Mouse (Mus musculus) lung, adult 2 months (tissue): ENCODE results near the gene Lsamp.

Source experiments
- CTCF ChIP-seq: fragments of 200-500 bp; IDR thresholded peaks from 2 replicates; pipeline ENCODE4 v1.5.1; 2011; ENCODE audit warnings: mild to moderate bottlenecking, low read length, control low read depth; ENCODE audit not compliant: insufficient read depth
- POLR2A ChIP-seq: fragments of 200-500 bp; IDR thresholded peaks from 2 replicates; pipeline ENCODE4 v1.6.1; 2011; ENCODE audit warnings: low read depth, mild to moderate bottlenecking, control low read depth, low read length, borderline replicate concordance; ENCODE audit errors: extremely low read depth

DNA sequence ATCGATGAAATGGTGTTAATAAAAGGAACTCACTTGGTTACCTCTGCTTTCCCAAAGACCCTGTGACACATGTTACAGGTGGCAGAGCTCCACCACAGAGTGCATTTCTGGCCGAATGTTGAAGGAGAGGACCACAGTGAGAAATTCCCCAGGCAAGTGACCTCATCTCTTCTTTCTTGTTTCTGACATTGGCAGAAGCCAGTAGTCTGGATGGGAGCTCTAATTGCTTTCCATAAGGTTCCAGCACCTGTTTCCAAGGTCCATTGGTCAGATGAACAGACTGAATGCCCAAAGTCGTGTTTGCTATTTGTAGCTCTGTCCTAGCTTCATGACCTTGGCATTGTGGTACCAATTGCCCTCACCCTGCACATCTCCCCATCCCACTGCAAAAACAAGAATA, 2090.2 kb downstream of the Lsamp start:
- TF ChIP-seq CTCF (no peak), POLR2A (no peak)
